Mouse (Mus musculus): ENCODE data around the gene Cdk10. TPM values are rescaled to one million over a fixed set of nuclear protein-coding genes. Genes with fewer than 3 reads are reported as not detected.

Cdk10 gene
- total RNA-seq, 2 experiments from 2014 or later, result 14.2 to 18.7 TPM

GRCm38 (mm10) chr8:123271901-123272300, 47.3 kb downstream of the Cdk10 start:
- no peak for DNase-seq

- no peak for DNase-seq
These were observed 49.8 kb downstream of the Cdk10 start for GRCm38 (mm10) chr8:123274447-123274846.

- DNase-seq, result no peak
These were observed 50.5 kb downstream of the Cdk10 start for GRCm38 (mm10) chr8:123275096-123275495.

- no peak for DNase-seq
These were observed 53.8 kb downstream of the Cdk10 start for GRCm38 (mm10) chr8:123278445-123278844.

GRCm38 (mm10) chr8:123279828-123280227, 55.2 kb downstream of the Cdk10 start:
- DNase-seq, result no peak

GRCm38 (mm10) chr8:123280302-123281094, 55.9 kb downstream of the Cdk10 start:
- DNase-seq, result no peak

Other genes starting within 250 kb of the Cdk10 start
- 10 to 100 TPM; 52.0 to 65.8 TPM for gene Ankrd11, start 182.6 kb upstream of the Cdk10 start, total RNA-seq (2021)
- 10 to 100 TPM; 49.6 to 56.8 TPM for gene Spg7, start 161.9 kb upstream of the Cdk10 start, total RNA-seq (2021)
- 100 to 1,000 TPM; 676 to 736 TPM for gene Rpl13, start 122.5 kb upstream of the Cdk10 start, total RNA-seq (2021)
- under 1 TPM; 0.41 to 0.82 TPM for gene Cpne7, start 107.5 kb upstream of the Cdk10 start, total RNA-seq (2021)
- 1 to 10 TPM; 5.8 to 6.4 TPM for gene Sult5a1, start 66.5 kb upstream of the Cdk10 start, total RNA-seq (2021)
- gene Dpep1, start 38.6 kb upstream of the Cdk10 start, total RNA-seq (2021), result 1 to 10 TPM; 5.1 to 6.6 TPM
- gene Chmp1a, start 12.1 kb upstream of the Cdk10 start, total RNA-seq (2021), result 10 to 100 TPM; 41.0 to 48.2 TPM
- 1 to 10 TPM; 1.2 to 2.4 TPM for gene Spata33, start 12.0 kb upstream of the Cdk10 start, total RNA-seq (2021)
- 1 to 10 TPM; 1.2 to 1.5 TPM for gene Spata2l, start 11.4 kb downstream of the Cdk10 start, total RNA-seq (2021)
- 10 to 100 TPM in 1 of 2 experiments, 1 to 10 TPM in 1; 8.0 to 11.5 TPM for gene Zfp276, start 29.4 kb downstream of the Cdk10 start, total RNA-seq (2021)
- 10 to 100 TPM; 12.3 to 13.4 TPM for gene Vps9d1, start 29.5 kb downstream of the Cdk10 start, total RNA-seq (2021)
- 1 to 10 TPM; 4.6 to 6.2 TPM for gene Fanca, start 93.7 kb downstream of the Cdk10 start, total RNA-seq (2021)
- 1 to 10 TPM in 1 of 2 experiments, under 1 TPM in 1; 0.86 to 1.2 TPM for gene Spire2, start 107.9 kb downstream of the Cdk10 start, total RNA-seq (2021)
- 100 to 1,000 TPM; 144 to 157 TPM for gene Tcf25, start 148.9 kb downstream of the Cdk10 start, total RNA-seq (2021)
- not detected for gene Mc1r, start 182.3 kb downstream of the Cdk10 start, total RNA-seq (2021)
- gene Tubb3, start 186.6 kb downstream of the Cdk10 start, total RNA-seq (2021), result 1 to 10 TPM; 1.8 to 1.9 TPM
- gene Def8, start 198.7 kb downstream of the Cdk10 start, total RNA-seq (2021), result 10 to 100 TPM; 35.8 to 37.6 TPM